Mouse (Mus musculus): ENCODE measurements around the gene Rac2. TPM values are rescaled to one million over a fixed set of nuclear protein-coding genes. Genes with fewer than 3 reads are reported as not detected.

Gene Rac2
- polyA plus RNA-seq, 1 experiment from 2014 or later: 7.6 TPM

- peaks cover 22% of the 10 kb centered on the region for H3K4me1 ChIP-seq (ENCODE audit: control insufficient read depth, insufficient read depth, low read length)
- WGBS: 46% methylated on average over 7 of the region's 7 CpGs
- H3K27me3 ChIP-seq (ENCODE audit: control insufficient read depth, insufficient read depth, low read length): no peaks in the 10 kb centered on the region
- no peaks in the 10 kb centered on the region for H3K36me3 ChIP-seq (ENCODE audit: control insufficient read depth, insufficient read depth, low read length)
- H3K4me2 ChIP-seq (replicated peaks; ENCODE audit: low read depth, low read length): no peak overlapping the region
- no peak overlapping the region for H3K27ac ChIP-seq (ENCODE audit: low read depth, low read length)
- ATAC-seq (ENCODE audit: low FRiP score, low TSS enrichment): no peak
- no peaks in the 10 kb centered on the region for H3K9me3 ChIP-seq (ENCODE audit: control insufficient read depth, low read length)
- H3K4me3 ChIP-seq (ENCODE audit: low read length): no peak overlapping the region
- peak overlapping the region; percentile 7; the same call in 1 of the 2 replicates for H3K9ac ChIP-seq (ENCODE audit: low read depth, low read length)
Measured at GRCm38 (mm10) chr15:78511951-78512350, 60.6 kb downstream of the Rac2 start.

GRCm38 (mm10) chr15:78510736-78511135, 61.8 kb downstream of the Rac2 start:
- 93% methylated on average over 6 of the region's 6 CpGs for WGBS
- Histone ChIP-seq H3K4me3 (ENCODE audit: low read length) (no peak overlapping the region), H3K9ac (ENCODE audit: low read depth, low read length) (no peak overlapping the region), H3K27me3 (ENCODE audit: control insufficient read depth, insufficient read depth, low read length) (no peaks in the 10 kb centered on the region), H3K9me3 (ENCODE audit: control insufficient read depth, low read length) (no peaks in the 10 kb centered on the region), H3K4me2 (replicated peaks; ENCODE audit: low read depth, low read length) (no peak overlapping the region), H3K27ac (ENCODE audit: low read depth, low read length) (no peak overlapping the region), H3K36me3 (ENCODE audit: control insufficient read depth, insufficient read depth, low read length) (no peaks in the 10 kb centered on the region), H3K4me1 (ENCODE audit: control insufficient read depth, insufficient read depth, low read length) (peaks cover 14% of the 10 kb centered on the region; the same call in 1 of the 2 replicates)
- ATAC-seq (ENCODE audit: low FRiP score, low TSS enrichment): no peak

DNA sequence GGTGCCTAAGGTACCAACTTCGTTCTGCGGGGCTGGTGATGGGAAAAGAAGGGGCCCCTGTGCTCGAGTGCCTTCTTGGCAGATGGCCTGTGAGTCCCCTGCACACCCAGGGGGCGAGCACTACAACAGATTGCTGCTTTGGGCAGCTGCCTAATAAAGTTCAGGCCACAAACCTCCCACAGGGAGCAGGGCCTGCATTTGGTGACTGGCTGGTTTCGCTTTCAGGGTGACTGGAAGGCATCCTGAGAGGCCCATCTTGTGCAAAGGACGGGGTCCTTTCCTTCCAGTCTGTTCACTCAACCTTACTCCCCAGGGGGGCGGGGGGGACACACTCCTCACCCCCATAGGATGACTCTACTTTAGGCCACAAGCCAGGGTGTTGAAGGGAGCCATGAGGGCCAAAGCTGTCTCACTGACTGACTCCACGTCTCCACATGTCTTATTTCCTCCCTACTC, 62.4 kb downstream of the Rac2 start:
- H3K4me2 ChIP-seq (replicated peaks; ENCODE audit: low read depth, low read length): no peak overlapping the region
- H3K4me1 ChIP-seq (ENCODE audit: control insufficient read depth, insufficient read depth, low read length): peaks cover 14% of the 10 kb centered on the region; the same call in 1 of the 2 replicates
- 65% methylated on average over 8 of the region's 8 CpGs for WGBS
- H3K9me3 ChIP-seq (ENCODE audit: control insufficient read depth, low read length): peaks cover under 1% of the 10 kb centered on the region; the same call in 1 of the 2 replicates
- H3K36me3 ChIP-seq (ENCODE audit: control insufficient read depth, insufficient read depth, low read length): no peaks in the 10 kb centered on the region
- H3K27me3 ChIP-seq (ENCODE audit: control insufficient read depth, insufficient read depth, low read length): no peaks in the 10 kb centered on the region
- H3K4me3 ChIP-seq (ENCODE audit: low read length): no peak overlapping the region
- H3K9ac ChIP-seq (ENCODE audit: low read depth, low read length): no peak overlapping the region
- H3K27ac ChIP-seq (ENCODE audit: low read depth, low read length): no peak overlapping the region
- ATAC-seq (ENCODE audit: low FRiP score, low TSS enrichment): no peak; the same call in 1 of the 2 replicates

GRCm38 (mm10) chr15:78509297-78509899, 63.2 kb downstream of the Rac2 start:
- H3K9ac ChIP-seq (ENCODE audit: low read depth, low read length): no peak overlapping the region; the same call in 1 of the 2 replicates
- H3K9me3 ChIP-seq (ENCODE audit: control insufficient read depth, low read length): peaks cover 4% of the 10 kb centered on the region; the same call in 1 of the 2 replicates
- WGBS: 49% methylated on average over 12 of the region's 12 CpGs
- no peak for ATAC-seq (ENCODE audit: low FRiP score, low TSS enrichment)
- H3K36me3 ChIP-seq (ENCODE audit: control insufficient read depth, insufficient read depth, low read length): no peaks in the 10 kb centered on the region
- H3K27me3 ChIP-seq (ENCODE audit: control insufficient read depth, insufficient read depth, low read length): no peaks in the 10 kb centered on the region
- peaks cover 14% of the 10 kb centered on the region; the same call in 1 of the 2 replicates for H3K4me1 ChIP-seq (ENCODE audit: control insufficient read depth, insufficient read depth, low read length)
- no peak overlapping the region for H3K27ac ChIP-seq (ENCODE audit: low read depth, low read length)
- no peak overlapping the region for H3K4me3 ChIP-seq (ENCODE audit: low read length)
- H3K4me2 ChIP-seq (replicated peaks; ENCODE audit: low read depth, low read length): no peak overlapping the region

Other genes with a start within 250 kb of the Rac2 start
- 0.41 and 0.89 TPM in 2 replicates for gene Csf2rb, start 247.0 kb downstream of the Rac2 start, polyA plus RNA-seq (2014; fragmentation: Nextera tagmentation; extraction: Ambion mirVana)
- gene Tex33, start 176.9 kb downstream of the Rac2 start, polyA plus RNA-seq (2014; fragmentation: Nextera tagmentation; extraction: Ambion mirVana): not detected in 2 replicates
- gene Tst, start 166.9 kb downstream of the Rac2 start, polyA plus RNA-seq (2014; fragmentation: Nextera tagmentation; extraction: Ambion mirVana): 32.4 and 32.8 TPM in 2 replicates
- gene Mpst, start 166.4 kb downstream of the Rac2 start, polyA plus RNA-seq (2014; fragmentation: Nextera tagmentation; extraction: Ambion mirVana): 4.3 and 5.3 TPM in 2 replicates
- gene Kctd17, start 144.2 kb downstream of the Rac2 start, polyA plus RNA-seq (2014; fragmentation: Nextera tagmentation; extraction: Ambion mirVana): 36.3 and 48.8 TPM in 2 replicates
- gene Tmprss6, start 104.1 kb downstream of the Rac2 start, polyA plus RNA-seq (2014; fragmentation: Nextera tagmentation; extraction: Ambion mirVana): 0.34 and 0.49 TPM in 2 replicates
- gene Il2rb, start 77.5 kb downstream of the Rac2 start, polyA plus RNA-seq (2014; fragmentation: Nextera tagmentation; extraction: Ambion mirVana): 0.07 and 0.60 TPM in 2 replicates
- 26.0 and 31.9 TPM in 2 replicates for gene C1qtnf6, start 41.4 kb downstream of the Rac2 start, polyA plus RNA-seq (2014; fragmentation: Nextera tagmentation; extraction: Ambion mirVana)
- gene Sstr3, start 28.1 kb downstream of the Rac2 start, polyA plus RNA-seq (2014; fragmentation: Nextera tagmentation; extraction: Ambion mirVana): 0.21 and 0.23 TPM in 2 replicates
- gene Cyth4, start 24.3 kb upstream of the Rac2 start, polyA plus RNA-seq (2014; fragmentation: Nextera tagmentation; extraction: Ambion mirVana): 2.6 and 3.5 TPM in 2 replicates
- gene Elfn2, start 146.0 kb upstream of the Rac2 start, polyA plus RNA-seq (2014; fragmentation: Nextera tagmentation; extraction: Ambion mirVana): 0.03 TPM in 2 replicates
- gene Mfng, start 200.7 kb upstream of the Rac2 start, polyA plus RNA-seq (2014; fragmentation: Nextera tagmentation; extraction: Ambion mirVana): 12.4 and 15.4 TPM in 2 replicates
- 6.1 and 10.2 TPM in 2 replicates for gene Card10, start 230.3 kb upstream of the Rac2 start, polyA plus RNA-seq (2014; fragmentation: Nextera tagmentation; extraction: Ambion mirVana)